Mouse (Mus musculus): ENCODE data around the gene Ftsj1. TPM values are rescaled to one million over a fixed set of nuclear protein-coding genes. Genes with fewer than 3 reads are reported as not detected.

The Ftsj1 gene
- 22.2 and 27.2 TPM in 2 replicates for polyA plus RNA-seq (2015; fragmentation: Nextera tagmentation; extraction: Ambion mirVana)

GRCm38 (mm10) chrX:8252334-8253285 is at the start of gene Ftsj1:
Gene Ftsj1 (minus strand): TSS chrX:8252406.

GRCm38 (mm10) chrX:8271083-8271820 is 19.0 kb upstream of the Ftsj1 start, which contains the start of gene Slc38a5:
Gene Slc38a5 (plus strand): TSS chrX:8271133.

GRCm38 (mm10) chrX:8206015-8206693 is 46.1 kb downstream of the Ftsj1 start, which contains the start of gene Porcn:
Gene Porcn (minus strand): TSS chrX:8206525.

GRCm38 (mm10) chrX:8193419-8193723 is 58.8 kb downstream of the Ftsj1 start, which contains the start of gene Ebp:
Gene Ebp (minus strand): TSS chrX:8193512.

Other genes starting within 250 kb of the Ftsj1 start
- gene Glod5, start 233.9 kb downstream of the Ftsj1 start, polyA plus RNA-seq (2015; fragmentation: Nextera tagmentation; extraction: Ambion mirVana): 0.21 TPM in 1 of 2 replicates, not detected in the other
- 14.9 and 17.8 TPM in 2 replicates for gene Suv39h1, start 177.6 kb downstream of the Ftsj1 start, polyA plus RNA-seq (2015; fragmentation: Nextera tagmentation; extraction: Ambion mirVana)
- 0.55 and 0.75 TPM in 2 replicates for gene Was, start 161.9 kb downstream of the Ftsj1 start, polyA plus RNA-seq (2015; fragmentation: Nextera tagmentation; extraction: Ambion mirVana)
- 16.7 and 20.3 TPM in 2 replicates for gene Wdr13, start 119.5 kb downstream of the Ftsj1 start, polyA plus RNA-seq (2015; fragmentation: Nextera tagmentation; extraction: Ambion mirVana)
- 544 and 678 TPM in 2 replicates for gene Rbm3, start 106.5 kb downstream of the Ftsj1 start, polyA plus RNA-seq (2015; fragmentation: Nextera tagmentation; extraction: Ambion mirVana)
- gene Tbc1d25, start 76.2 kb downstream of the Ftsj1 start, polyA plus RNA-seq (2015; fragmentation: Nextera tagmentation; extraction: Ambion mirVana): 6.7 and 6.8 TPM in 2 replicates
- 34.7 and 50.8 TPM in 2 replicates for gene Ebp, start 58.9 kb downstream of the Ftsj1 start, polyA plus RNA-seq (2015; fragmentation: Nextera tagmentation; extraction: Ambion mirVana)
- gene Porcn, start 45.9 kb downstream of the Ftsj1 start, polyA plus RNA-seq (2015; fragmentation: Nextera tagmentation; extraction: Ambion mirVana): 6.6 and 7.5 TPM in 2 replicates
- 1.3 and 3.9 TPM in 2 replicates for gene Slc38a5, start 18.7 kb upstream of the Ftsj1 start, polyA plus RNA-seq (2015; fragmentation: Nextera tagmentation; extraction: Ambion mirVana)
- gene Ssxb10, start 75.0 kb upstream of the Ftsj1 start, polyA plus RNA-seq (2015; fragmentation: Nextera tagmentation; extraction: Ambion mirVana): not detected in 2 replicates
- gene Ssxb9, start 114.6 kb upstream of the Ftsj1 start, polyA plus RNA-seq (2015; fragmentation: Nextera tagmentation; extraction: Ambion mirVana): not detected in 2 replicates
- not detected in 2 replicates for gene Ssxb1, start 160.9 kb upstream of the Ftsj1 start, polyA plus RNA-seq (2015; fragmentation: Nextera tagmentation; extraction: Ambion mirVana)
- not detected in 2 replicates for gene Ssxb2, start 209.3 kb upstream of the Ftsj1 start, polyA plus RNA-seq (2015; fragmentation: Nextera tagmentation; extraction: Ambion mirVana)